ENCODE assay signal across 6 mouse cellular contexts in the genomic region with DNA sequence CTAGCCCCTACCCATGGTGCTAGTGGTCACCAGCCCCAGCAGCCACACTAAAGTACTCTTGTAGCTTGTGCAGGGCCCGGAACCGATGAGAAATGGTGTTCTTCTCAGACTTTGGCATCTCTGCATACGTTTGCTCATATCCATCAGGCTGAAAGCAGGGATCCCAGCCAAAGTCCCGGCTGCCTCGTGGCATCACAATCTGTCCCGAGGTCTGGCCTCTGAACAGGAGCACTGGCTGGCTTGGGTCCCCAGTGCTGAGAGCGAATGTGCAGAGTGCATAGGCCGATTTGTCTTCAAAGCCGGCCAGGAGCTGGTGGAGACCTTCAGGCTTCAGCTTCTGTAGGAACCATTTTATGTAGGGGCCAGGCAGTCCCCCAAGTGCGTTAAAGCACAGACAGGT. TPM values are rescaled to one million over a fixed set of nuclear protein-coding genes. Genes with fewer than 3 reads are reported as not detected.
DNase-seq lines count a peak whose midpoint lies in the region; ATAC-seq and TF ChIP-seq lines count a peak whose summit lies in the region.
"Not testable (repeated sequence)": the region's sequence is repeated elsewhere in the genome, so short reads cannot be mapped to it uniquely, and the experiment has no call there.

No protein-coding gene starts in this region.

- not testable (repeated sequence) for H3K9ac ChIP-seq in forebrain, postnatal 0 days

- not testable (repeated sequence) for H3K4me1 ChIP-seq in forebrain, postnatal 0 days (ENCODE audit: insufficient read depth)

- not testable (repeated sequence) for H3K27ac ChIP-seq in forebrain, postnatal 0 days (ENCODE audit: low read depth, low read length)

- not testable (repeated sequence) for H3K9me3 ChIP-seq in forebrain, postnatal 0 days (ENCODE audit: low read length)

- H3K4me3 ChIP-seq in forebrain, postnatal 0 days (ENCODE audit: low read depth, low read length) = not testable (repeated sequence)

- peaks cover 15% of the 10 kb centered on the region for H3K36me3 ChIP-seq in forebrain, postnatal 0 days (ENCODE audit: insufficient read depth)

- WGBS in forebrain, postnatal 0 days = 77% methylated on average over 10 of the region's 10 CpGs

- DNase-seq in cerebellum, adult 11 months = peak; percentile 76
- peak; percentile 75 for DNase-seq in cerebellum, adult 8-10 months
- DNase-seq in cerebellum, postnatal 14 days = peak; percentile 76 to 81
- DNase-seq in forebrain, postnatal 0 days = not testable (repeated sequence)
- peak; percentile 89 for DNase-seq in heart, adult 11 months
- DNase-seq in layer of hippocampus, adult 9-10 months (ENCODE audit: low spot score) = peak; percentile 24

- H3K27me3 ChIP-seq in forebrain, postnatal 0 days (ENCODE audit: insufficient read depth, low read length) = not testable (repeated sequence)

- TF ChIP-seq CTCF in forebrain, postnatal 0 days (IDR thresholded peaks at IDR 0.05; ENCODE audit: low read depth) = not testable (repeated sequence)

- H3K4me2 ChIP-seq in forebrain, postnatal 0 days (ENCODE audit: low read depth) = not testable (repeated sequence)

- ATAC-seq in forebrain, postnatal 0 days = peak; percentile 38; the same call in 1 of the 2 replicates

RNA-seq across cellular contexts. Expression of a gene that starts 22.0 kb away (rescaled TPM):
- total RNA-seq in forebrain, postnatal 0 days (2014; rRNA removed) = 20.2 and 22.3 TPM in 2 replicates
- 12.8 and 17.1 TPM in 2 replicates for polyA plus RNA-seq in forebrain, postnatal 0 days (2015; fragmentation: Nextera tagmentation; extraction: Ambion mirVana)

RNA-seq across cellular contexts. Expression of a gene that starts 53.5 kb away (rescaled TPM):
- 69.4 and 70.8 TPM in 2 replicates for total RNA-seq in forebrain, postnatal 0 days (2014; rRNA removed)
- polyA plus RNA-seq in forebrain, postnatal 0 days (2015; fragmentation: Nextera tagmentation; extraction: Ambion mirVana) = 64.6 and 70.9 TPM in 2 replicates
